Mouse (Mus musculus): ENCODE results near the gene Cln5.

Cln5 gene

GRCm38 (mm10) chr14:103112606-103113363 is 42.8 kb downstream of the Cln5 start:
- no peak for DNase-seq (ENCODE audit: low spot score)

- DNase-seq (ENCODE audit: low spot score), result no peak
These were observed 45.1 kb downstream of the Cln5 start for GRCm38 (mm10) chr14:103114994-103115670.

GRCm38 (mm10) chr14:103125756-103126155 is 55.7 kb downstream of the Cln5 start:
- DNase-seq (ENCODE audit: low spot score), result no peak

Measured in MN1 (cell line).